Mouse (Mus musculus) liver (tissue): ENCODE measurements around the gene Col13a1.

Source experiments
- DNase-seq: peaks from one replicate; pipeline ENCODE4 v3.0.0-alpha.2; 2020; ENCODE audit warnings: mixed read lengths

The Col13a1 gene

DNA sequence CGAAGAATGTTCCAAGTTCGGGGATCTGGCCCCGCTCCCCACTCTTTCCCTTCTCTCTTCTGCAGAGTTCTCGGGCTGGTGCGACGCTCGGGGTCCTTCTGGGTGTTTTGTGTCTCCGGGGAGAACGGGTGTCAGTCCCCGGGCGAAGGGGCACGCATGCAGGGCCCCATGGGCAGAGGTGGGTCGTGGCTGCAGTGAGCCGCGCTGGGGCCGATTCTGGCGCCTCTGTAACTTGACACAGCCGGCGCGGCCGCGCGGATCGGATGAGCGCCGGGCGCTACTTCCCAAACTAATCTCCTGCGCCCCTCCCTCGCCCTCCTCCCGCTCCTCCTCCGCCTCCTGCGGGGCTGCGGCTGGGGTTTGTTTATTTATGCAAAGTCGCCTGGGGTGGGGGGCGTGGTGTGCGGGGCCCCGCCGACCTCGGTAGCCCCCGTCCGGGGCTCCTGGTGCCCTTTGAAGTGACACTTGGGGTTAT lies at the start of gene Col13a1:
Gene Col13a1, minus strand, starts transcription at position 243 of the 475 bp plus-strand sequence.
- DNase-seq: peak; percentile 31

- DNase-seq: no peak
These were observed 48.8 kb upstream of the Col13a1 start for GRCm38 (mm10) chr10:62027699-62028098.

DNA sequence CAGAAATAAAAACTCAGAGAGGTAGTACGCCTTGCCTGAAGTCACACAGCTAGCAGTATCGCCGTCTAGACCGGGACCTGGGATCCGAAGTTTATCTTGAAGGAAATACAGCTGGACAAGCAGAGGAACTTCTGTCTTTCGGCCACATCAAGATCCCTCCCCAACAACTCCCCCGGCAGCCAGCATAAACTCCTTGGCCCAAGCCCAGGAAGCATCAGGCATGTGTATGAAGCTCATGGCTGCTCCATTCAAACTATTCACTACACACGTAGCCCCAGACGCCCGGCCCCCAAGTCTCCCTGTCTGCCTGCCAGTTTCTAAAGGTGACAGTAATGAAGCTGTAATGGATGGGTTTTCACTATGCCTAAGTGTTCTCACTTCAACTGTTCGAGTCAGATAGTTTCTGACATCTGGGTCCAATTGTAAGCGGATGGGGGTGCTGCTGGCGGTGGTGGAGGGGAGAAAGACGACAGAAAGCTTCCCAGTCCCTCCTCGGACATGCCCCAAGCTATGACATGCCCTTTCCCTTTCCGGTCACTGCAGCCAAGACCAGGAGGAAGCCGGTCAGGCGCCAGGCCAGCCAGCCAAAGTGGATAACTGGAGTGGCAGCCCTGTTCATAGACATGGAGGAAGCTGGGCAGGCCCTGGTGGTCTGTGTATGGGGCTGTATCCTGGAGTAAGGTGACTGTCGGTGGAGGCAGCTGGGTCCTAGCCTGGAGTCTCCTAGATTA lies 45.1 kb upstream of the Col13a1 start:
- no peak for DNase-seq

- no peak for DNase-seq
These were observed 41.2 kb upstream of the Col13a1 start for GRCm38 (mm10) chr10:62020068-62020620.

DNA sequence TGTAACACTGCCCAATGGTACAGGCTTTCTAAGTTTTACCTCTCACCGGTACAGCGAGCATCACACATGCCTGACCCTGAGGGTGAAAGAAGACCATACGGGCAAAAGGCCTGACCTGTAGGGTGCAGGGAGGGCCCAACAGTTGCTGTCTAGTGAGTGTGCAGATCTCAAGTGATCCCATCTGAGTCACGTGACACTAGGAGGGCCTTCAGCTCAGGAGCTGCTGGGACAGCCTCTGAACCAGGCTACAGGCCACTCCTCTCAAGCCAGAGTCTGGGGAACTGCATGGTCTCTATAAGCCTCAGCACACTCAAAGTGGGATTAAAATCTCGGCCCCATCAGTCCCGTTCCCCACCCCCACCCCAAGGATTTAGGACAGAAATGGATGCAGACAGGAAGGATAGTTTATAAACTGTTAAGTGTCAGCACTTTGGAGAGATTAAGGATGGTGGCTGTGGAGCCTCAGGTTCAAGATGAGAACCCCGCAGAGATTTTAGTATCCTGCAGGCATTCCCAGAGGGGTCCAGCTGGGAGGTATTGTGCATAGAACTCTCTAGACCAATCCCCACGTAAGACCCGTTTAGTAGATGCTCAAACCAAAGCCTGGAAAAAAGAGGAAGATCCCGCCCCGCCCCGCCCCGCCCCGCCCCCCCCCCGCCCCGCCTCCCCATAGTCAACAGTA lies 40.6 kb upstream of the Col13a1 start:
- no peak for DNase-seq

- DNase-seq: no peak
These were observed 38.0 kb upstream of the Col13a1 start for GRCm38 (mm10) chr10:62016947-62017346.

DNA sequence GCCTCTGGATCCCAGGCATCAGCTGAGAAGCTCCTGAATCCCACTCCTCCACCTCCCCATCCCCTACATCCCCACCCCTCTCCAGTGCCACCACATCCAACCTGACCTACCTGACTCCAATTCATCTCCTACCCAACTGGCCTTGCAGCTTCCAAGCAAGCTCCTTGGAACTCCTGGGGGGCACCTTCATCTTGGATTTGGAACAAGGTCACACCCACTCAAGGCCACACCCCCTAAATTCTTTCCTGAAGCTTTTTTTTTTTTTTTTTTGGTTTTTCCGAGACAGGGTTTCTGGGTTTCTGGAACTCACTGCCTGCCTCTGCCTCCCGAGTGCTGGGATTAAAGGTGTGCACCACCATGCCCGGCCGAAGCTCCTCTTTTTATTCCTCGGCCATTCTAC lies 34.3 kb upstream of the Col13a1 start:
- DNase-seq: no peak

GRCm38 (mm10) chr10:62012371-62012770 lies 33.5 kb upstream of the Col13a1 start:
- no peak for DNase-seq

DNA sequence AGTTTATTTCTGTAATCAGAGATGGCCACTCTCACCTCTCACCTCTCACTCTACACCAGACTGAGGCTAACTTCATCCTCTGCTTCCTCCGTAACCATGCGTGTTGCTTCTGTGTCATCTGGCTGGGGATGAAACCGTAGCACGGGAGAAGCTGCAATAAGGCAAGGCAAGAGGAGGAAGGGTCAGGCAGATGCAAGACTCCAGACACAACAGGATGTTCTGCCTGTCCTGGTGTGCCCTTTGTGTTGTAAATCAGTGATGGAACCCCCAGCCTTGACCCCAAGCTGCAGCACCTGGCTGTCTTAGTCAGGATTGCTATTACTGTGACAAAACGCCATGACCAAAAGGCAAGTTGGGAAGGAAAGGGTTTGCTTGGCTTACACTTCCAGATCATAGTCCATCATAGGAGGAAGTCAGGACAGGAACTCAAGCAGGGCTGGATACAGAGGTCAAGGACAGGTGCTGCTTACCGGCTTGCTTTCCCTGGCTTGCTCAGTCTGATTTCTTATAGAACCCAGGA lies 31.1 kb upstream of the Col13a1 start:
- DNase-seq: no peak

DNA sequence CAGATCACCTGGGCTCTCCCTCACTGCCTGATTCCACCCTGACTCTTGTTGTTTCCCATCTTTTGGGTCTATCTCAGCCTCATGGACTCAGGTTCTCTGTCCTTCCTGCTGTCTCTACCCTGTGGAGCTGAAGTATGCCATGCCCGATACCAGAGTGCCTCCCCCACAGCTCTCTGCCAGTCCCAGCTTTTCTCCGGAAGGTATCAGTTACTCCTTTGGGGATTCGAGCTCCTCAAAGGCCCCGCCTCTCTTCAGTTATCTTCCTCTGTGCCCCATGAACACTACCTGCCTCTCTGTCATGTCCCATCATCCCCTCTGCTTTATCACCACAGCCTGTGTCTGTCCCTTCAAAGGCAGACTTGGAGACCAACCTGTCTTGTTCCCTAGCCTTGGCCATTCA lies 29.1 kb upstream of the Col13a1 start:
- DNase-seq: no peak

DNA sequence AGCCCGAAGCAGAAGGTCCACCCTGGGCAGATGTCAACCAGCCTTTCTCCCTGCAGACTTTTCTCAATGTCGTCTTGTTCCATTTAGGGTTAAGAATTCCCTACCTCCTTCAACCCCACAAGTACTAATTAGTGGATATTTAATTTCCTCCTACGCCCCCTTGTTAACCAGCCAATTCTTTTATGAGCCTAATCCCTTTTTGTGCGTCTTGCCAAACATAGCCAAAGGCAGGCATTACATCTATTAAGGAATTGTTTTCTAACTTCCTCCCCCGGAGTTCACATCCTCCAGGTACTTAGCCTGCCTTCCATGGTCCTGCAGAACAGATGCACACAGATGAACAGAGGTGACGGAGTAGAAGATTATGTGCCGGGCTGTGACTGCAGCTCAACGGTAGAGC lies 27.5 kb upstream of the Col13a1 start:
- no peak for DNase-seq

GRCm38 (mm10) chr10:62000216-62000615 lies 21.3 kb upstream of the Col13a1 start:
- no peak for DNase-seq

- DNase-seq: no peak
These were observed 20.9 kb upstream of the Col13a1 start for GRCm38 (mm10) chr10:61999766-62000165.

DNA sequence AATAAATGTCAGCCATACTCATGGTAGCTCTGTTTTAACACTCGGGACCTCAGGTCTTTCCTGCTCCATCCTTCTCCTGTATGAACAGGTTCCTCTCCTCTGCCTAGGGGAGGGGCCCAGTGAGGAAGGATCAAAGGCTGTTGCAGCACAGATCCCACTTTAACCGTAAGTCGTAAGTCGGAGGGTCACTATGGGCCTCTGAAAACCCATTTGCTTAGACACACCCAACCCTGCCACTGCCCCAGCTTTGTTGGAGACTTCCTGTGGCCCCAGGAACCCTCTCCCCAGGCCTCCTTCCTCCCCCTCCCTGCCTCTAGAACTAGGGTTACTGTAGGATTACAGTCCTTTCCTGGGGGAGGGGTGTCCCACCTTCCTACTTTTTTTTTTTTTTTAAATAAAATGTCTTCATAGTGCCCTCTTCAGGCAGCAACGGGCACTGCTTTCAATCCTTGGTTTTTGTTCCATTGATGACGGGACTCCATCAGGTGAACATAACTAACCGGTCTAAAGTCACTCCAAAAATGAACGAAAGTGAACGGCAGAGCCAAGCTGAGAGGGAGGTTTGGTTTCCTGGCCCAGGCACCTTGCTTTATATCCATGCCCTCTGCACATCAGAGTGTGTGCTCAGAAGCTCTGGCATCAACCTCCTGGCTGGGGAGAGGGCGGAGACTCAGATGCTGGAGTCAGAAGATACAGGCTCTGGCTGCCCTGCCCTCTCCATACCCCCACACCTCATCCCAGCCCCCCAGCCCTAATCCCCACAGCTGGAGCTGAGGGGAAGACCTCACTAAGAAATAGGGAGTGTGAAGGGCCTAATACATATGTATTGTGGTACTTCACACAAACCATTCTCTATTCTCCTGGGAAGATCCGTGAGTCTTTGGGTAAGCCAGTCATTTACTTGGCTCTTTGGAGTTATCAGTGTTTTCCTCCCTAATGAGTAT lies 12.8 kb upstream of the Col13a1 start:
- DNase-seq: no peak

GRCm38 (mm10) chr10:61980424-61980823 lies 1.5 kb upstream of the Col13a1 start:
- peak; percentile 84 for DNase-seq

- no peak for DNase-seq
These were observed 619 bp downstream of the Col13a1 start for GRCm38 (mm10) chr10:61978112-61978865.

GRCm38 (mm10) chr10:61977392-61978096 lies 1.4 kb downstream of the Col13a1 start:
- no peak for DNase-seq

DNA sequence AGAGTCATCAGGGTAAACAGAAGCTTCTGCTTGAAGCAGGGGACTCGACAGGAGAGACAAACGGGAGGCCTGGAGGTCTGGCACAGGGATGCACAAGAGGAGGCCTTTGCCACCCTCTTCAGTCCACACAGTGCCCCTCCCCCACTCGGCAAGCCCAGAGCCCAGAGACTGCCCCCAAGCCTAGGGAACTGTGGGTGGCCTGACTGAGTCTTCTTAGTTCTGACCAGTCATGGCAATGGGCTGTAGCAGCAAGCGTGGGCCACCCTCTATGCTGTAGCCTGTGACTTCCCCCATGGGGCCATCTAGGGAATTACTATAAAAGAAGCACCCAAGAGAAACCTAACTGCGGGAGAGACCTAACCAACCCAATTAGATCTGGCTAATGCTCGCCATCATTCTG lies 1.9 kb downstream of the Col13a1 start:
- DNase-seq: peak; percentile 22

GRCm38 (mm10) chr10:61974581-61974980 lies 4.3 kb downstream of the Col13a1 start:
- no peak for DNase-seq

DNA sequence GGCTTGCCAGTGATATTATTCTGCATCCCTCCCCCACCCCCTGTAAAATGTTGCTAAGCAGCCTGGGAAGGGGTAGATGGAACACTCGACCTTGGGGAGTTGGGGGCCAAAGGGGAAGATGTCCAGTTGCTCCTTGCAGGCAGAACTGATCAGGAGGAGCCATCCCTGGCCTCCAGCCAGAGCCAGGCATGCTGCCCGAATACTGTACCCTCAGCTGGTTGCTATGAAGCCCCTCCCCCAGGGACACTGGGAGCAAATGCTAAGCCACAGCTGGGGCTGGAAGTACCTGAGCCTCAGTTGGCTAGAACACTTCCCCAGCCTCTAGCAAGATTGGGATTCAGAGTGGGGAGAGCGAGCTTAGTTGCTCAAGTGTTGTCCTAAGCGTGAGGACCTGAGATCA lies 6.9 kb downstream of the Col13a1 start:
- DNase-seq: no peak

DNA sequence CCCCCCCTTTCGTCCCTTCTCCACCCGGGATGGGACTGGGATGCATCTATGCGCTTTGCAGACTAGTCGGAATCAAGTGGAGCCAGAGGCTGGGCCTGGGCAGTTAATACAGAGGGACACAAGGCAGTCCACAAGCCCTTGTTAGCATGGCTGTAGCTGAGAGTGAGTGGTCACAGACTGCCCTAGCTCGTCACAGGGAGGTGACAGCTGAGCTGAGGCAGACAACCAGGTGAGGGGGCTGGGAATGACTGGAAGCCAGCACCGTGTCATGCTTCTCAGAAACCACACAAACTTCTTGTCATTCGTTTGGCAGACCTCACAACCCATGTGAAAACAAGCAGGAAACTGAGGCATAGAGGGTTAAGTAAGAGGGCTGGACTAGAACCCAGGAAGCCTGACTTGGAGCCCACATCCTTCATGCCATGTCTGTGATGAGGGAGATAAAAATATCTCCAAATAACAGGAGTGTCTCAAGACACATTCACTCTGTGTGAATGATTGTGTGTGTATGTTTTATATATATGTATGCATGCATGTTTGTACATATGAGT lies 10.8 kb downstream of the Col13a1 start:
- DNase-seq: no peak
